Mouse (Mus musculus): ENCODE measurements around the gene Rac3. TPM values are rescaled to one million over a fixed set of nuclear protein-coding genes. Genes with fewer than 3 reads are reported as not detected.
"Not testable (repeated sequence)": the region's sequence is repeated elsewhere in the genome, so short reads cannot be mapped to it uniquely, and the experiment has no call there.

The Rac3 gene
- total RNA-seq (2014; rRNA removed) (669 and 698 TPM in 2 replicates), polyA plus RNA-seq (2015; fragmentation: Nextera tagmentation; extraction: Ambion mirVana) (593 and 639 TPM in 2 replicates)

DNA sequence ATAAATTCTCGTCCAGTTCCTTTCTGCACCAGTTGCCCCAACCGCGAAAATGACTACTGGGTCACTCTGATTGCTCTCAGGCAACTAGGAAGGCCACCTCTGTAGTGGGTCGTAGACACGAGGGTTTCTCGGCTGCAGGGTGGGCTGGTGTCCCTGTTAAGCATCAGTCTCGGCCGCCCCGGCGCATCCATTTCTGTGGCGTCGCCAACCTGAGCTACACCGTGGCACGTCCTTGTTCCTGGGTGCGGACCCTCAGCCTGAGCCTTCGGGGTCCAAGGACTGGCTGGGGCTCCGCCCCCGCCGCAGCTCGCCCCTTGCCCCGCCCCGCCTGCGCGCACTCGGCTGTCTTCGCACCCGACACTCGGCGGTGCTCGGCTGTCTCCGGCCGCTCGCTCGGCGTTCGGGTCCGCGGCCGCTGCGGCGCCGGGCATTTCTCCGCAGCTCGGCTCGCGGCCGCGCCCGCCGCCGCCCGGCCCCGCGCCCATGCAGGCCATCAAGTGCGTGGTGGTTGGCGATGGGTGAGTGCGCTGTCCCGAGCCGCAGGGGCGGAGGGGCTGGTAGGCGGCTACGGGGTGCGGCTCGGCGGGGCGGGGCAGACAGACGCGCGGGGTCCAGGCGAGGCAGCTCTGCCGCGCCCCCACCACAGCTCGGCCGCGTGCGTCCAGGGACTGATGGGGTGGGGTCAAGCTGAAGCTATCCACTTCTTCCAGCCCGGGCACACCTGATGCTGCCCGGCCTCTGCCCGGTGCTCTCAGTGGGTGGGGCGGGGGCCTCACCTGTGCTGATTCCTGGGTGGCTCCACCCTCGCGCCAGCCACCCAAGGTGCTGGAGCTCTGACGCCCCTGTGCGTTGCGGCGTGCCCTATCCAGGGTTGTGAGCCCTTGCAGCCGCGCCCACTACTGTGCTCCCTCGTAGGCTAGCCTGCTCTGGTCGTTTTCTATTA, at the start of gene Rac3:
TSS of gene Rac3 (plus strand) at position 347 of the 943 bp plus-strand sequence.
- H3K27me3 ChIP-seq (ENCODE audit: insufficient read depth, low read length): no peaks in the 10 kb centered on the region
- under 1% methylated on average over 81 of the region's 90 CpGs for WGBS
- H3K9me3 ChIP-seq (ENCODE audit: low read length): no peaks in the 10 kb centered on the region
- ATAC-seq (peak; percentile 86), DNase-seq (ENCODE audit: low spot score) (peak; percentile 92)
- peak within 1 kb of the TSS; percentile 62 for H3K4me3 ChIP-seq (ENCODE audit: low read length)
- peaks cover 5% of the 10 kb centered on the region; the same call in 1 of the 2 replicates for H3K36me3 ChIP-seq (ENCODE audit: insufficient read depth, low read length)
- no peak for TF ChIP-seq CTCF (IDR thresholded peaks at IDR 0.05; ENCODE audit: low read depth)
- H3K9ac ChIP-seq (replicated peaks; ENCODE audit: low read length): peak within 1 kb of the TSS; percentile 87
- H3K27ac ChIP-seq: peak within 1 kb of the TSS; percentile 62
- H3K4me2 ChIP-seq (ENCODE audit: low read depth, low read length): peak within 1 kb of the TSS; percentile 85
- 0 out of 2 replicates have a peak, but pooled peaks cover 2% of the 10 kb centered on the region for H3K4me1 ChIP-seq (ENCODE audit: insufficient read depth, low read length)

DNA sequence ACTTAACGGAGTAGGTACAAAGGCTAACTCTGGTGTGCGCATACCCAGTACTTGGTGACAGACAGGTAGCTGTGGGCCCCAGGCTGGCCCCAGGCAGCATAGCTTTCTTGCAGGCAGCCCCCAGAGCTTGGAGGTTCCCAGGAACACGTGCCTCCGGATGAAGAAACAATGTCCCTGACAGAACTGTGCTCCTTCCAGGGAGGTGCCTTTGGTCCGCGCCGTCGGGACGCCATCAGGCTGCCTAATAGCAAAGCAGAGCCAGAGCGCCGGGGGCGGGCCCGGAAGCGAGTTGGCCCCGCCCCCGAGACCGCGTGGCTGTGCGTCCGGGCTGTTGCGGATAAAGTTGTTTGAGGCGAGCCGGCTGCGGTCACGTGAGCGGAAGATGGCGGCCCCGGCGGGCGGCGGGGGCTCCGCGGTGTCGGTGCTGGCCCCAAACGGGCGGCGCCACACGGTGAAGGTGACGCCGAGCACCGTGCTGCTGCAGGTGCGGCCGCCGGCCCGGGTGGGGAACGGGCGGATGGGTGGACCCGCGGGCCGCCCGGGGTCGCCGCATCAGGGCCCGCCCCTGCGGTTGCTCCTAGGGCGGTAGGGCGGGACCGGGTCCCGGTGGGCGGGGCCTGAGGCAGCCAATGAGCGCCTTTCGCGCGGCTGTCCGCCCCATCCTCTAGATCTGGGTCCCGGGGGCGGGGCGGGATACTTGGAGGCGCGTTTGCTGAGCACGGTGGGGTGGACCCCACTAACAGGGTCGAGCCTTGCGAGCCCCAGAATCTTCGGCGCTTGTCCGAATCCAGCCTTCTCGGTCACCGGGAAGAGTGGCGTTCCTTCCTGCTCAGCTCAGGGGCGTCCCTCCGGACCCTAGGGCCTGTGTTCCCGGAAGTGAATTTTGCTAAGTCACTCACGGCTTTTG, 48.3 kb upstream of the Rac3 start, which contains the start of gene Aspscr1:
TSS of gene Aspscr1 (plus strand) at position 287 of the 907 bp plus-strand sequence.
- peak; percentile 97 for DNase-seq (ENCODE audit: low spot score)
- Histone ChIP-seq H3K9me3 (ENCODE audit: low read length) (no peaks in the 10 kb centered on the region), H3K4me1 (ENCODE audit: insufficient read depth, low read length) (peaks cover 9% of the 10 kb centered on the region), H3K27me3 (ENCODE audit: insufficient read depth, low read length) (no peaks in the 10 kb centered on the region), H3K9ac (replicated peaks; ENCODE audit: low read length) (peak within 1 kb of the TSS; percentile 62), H3K36me3 (ENCODE audit: insufficient read depth, low read length) (peaks cover 8% of the 10 kb centered on the region; the same call in 1 of the 2 replicates), H3K4me3 (ENCODE audit: low read length) (peak within 1 kb of the TSS; percentile 64), H3K27ac (peak within 1 kb of the TSS; percentile 88), H3K4me2 (ENCODE audit: low read depth, low read length) (peak within 1 kb of the TSS; percentile 80)
- peak; percentile 98 for ATAC-seq
- WGBS: 2% methylated on average over 76 of the region's 83 CpGs
- peak; percentile 22 for TF ChIP-seq CTCF (IDR thresholded peaks at IDR 0.05; ENCODE audit: low read depth)

DNA sequence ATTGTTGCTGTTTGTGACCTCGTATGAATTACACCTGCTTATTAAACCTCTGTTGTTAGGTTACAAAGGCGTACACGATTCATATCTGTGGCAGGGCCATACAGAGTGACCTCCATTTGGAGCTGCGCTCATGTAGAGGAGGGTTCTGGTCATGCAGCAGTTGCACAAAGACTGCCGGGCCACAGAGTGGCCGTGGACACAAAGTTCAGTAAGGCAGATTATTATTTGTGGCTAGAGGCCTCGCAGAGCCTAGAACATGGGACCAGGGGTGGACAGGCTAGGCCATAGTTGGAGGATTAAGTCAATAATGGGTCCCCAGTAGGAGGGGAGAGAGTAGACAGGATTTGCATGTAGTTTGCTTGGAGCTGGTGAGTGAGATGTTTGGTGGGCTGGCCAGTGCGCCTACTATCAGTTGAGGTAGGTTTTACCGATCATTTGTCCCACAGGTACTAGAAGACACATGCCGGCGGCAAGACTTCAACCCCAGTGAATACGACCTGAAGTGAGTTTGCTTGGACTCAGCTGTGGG, 47.6 kb upstream of the Rac3 start:
- WGBS: 40% methylated on average over 12 of the region's 12 CpGs
- peak; percentile 6 for ATAC-seq

DNA sequence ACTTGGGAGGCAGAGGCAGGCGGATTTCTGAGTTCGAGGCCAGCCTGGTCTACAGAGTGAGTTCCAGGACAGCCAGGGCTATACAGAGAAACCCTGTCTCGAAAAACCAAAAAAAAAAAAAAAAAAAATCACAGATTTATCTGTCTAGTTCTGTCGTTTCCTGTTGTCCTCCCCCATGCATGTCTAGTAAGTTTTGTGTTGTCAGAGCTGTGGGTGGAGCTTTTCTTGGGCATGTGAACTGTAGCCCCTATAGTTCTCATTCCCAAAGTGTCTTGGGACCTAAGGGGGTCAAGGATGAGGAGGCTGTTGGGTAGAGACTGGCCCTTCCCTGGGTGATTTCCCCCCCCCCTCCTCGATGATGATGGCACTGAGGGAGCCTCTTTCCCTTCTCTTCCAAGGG, 45.4 kb upstream of the Rac3 start:
- not testable (repeated sequence) for H3K27me3 ChIP-seq (ENCODE audit: insufficient read depth, low read length); H3K9me3 ChIP-seq (ENCODE audit: low read length); H3K9ac ChIP-seq (replicated peaks; ENCODE audit: low read length); H3K4me3 ChIP-seq (ENCODE audit: low read length); H3K4me1 ChIP-seq (ENCODE audit: insufficient read depth, low read length); H3K4me2 ChIP-seq (ENCODE audit: low read depth, low read length); H3K27ac ChIP-seq; DNase-seq (ENCODE audit: low spot score); ATAC-seq
- WGBS: 96% methylated on average over 4 of the region's 5 CpGs
- peaks cover 12% of the 10 kb centered on the region for H3K36me3 ChIP-seq (ENCODE audit: insufficient read depth, low read length)

More for the DNA sequence above, 47.6 kb upstream of the Rac3 start:
- H3K36me3 ChIP-seq (ENCODE audit: insufficient read depth, low read length): peaks cover 10% of the 10 kb centered on the region
- no peaks in the 10 kb centered on the region for H3K9me3 ChIP-seq (ENCODE audit: low read length)
- H3K9ac ChIP-seq (replicated peaks; ENCODE audit: low read length): peak overlapping the region; percentile 62
- no peak for DNase-seq (ENCODE audit: low spot score)
- peaks cover 9% of the 10 kb centered on the region for H3K4me1 ChIP-seq (ENCODE audit: insufficient read depth, low read length)
- no peaks in the 10 kb centered on the region for H3K27me3 ChIP-seq (ENCODE audit: insufficient read depth, low read length)
- peak overlapping the region; percentile 88 for H3K27ac ChIP-seq
- no peak for TF ChIP-seq CTCF (IDR thresholded peaks at IDR 0.05; ENCODE audit: low read depth)
- peak overlapping the region; percentile 80 for H3K4me2 ChIP-seq (ENCODE audit: low read depth, low read length)
- H3K4me3 ChIP-seq (ENCODE audit: low read length): peak overlapping the region; percentile 64

DNA sequence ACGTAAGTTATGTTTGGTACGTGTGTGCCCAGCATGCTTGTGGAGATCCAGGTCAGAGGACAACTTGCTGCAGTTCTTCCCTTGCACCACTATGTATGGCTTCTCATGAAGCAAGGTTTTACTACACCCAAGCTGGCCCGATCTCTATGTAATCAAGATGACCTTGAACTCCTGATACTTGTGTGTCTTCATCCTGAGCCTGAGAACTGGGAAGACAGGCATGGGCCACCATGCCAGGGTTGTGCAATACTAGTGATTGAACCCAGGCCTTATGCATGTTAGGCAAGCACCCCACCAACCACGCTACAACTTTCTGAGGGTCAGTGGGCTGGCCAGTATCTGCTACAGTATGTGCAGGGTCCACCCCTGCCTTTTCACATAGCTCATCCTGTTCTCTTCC, 44.3 kb upstream of the Rac3 start:
- Histone ChIP-seq H3K4me2 (ENCODE audit: low read depth, low read length) (no peak overlapping the region), H3K36me3 (ENCODE audit: insufficient read depth, low read length) (peaks cover 12% of the 10 kb centered on the region), H3K27me3 (ENCODE audit: insufficient read depth, low read length) (no peaks in the 10 kb centered on the region), H3K27ac (no peak overlapping the region), H3K4me1 (ENCODE audit: insufficient read depth, low read length) (peaks cover 9% of the 10 kb centered on the region), H3K9me3 (ENCODE audit: low read length) (no peaks in the 10 kb centered on the region), H3K9ac (replicated peaks; ENCODE audit: low read length) (no peak overlapping the region), H3K4me3 (ENCODE audit: low read length) (no peak overlapping the region)
- WGBS: 95% methylated on average over 4 of the region's 4 CpGs
- no peak for TF ChIP-seq CTCF (IDR thresholded peaks at IDR 0.05; ENCODE audit: low read depth)
- DNase-seq (ENCODE audit: low spot score) (no peak), ATAC-seq (no peak)

DNA sequence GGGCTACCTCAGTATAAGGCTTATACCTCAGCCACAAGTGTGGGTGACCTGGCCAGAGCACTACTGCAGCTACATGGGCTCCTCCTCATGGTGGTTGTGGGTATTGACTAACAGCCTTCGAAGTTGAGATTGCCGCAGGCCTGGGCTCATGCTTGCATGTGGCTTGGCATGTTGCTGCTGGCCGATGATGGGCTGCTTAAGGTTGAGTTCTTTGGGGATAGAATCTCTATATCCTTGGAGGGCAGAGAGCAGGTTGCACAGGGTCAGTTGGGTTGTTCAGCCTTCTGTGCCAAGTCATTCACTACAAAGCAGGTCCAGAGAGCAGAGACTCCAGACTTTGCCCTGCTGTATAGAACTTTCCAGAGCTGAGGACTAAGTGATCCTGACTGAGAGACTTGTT, 41.4 kb upstream of the Rac3 start:
- no peak overlapping the region for H3K27ac ChIP-seq
- no peaks in the 10 kb centered on the region for H3K4me1 ChIP-seq (ENCODE audit: insufficient read depth, low read length)
- WGBS: 79% methylated on average over 3 of the region's 3 CpGs
- peaks cover 16% of the 10 kb centered on the region for H3K36me3 ChIP-seq (ENCODE audit: insufficient read depth, low read length)
- no peak overlapping the region for H3K4me2 ChIP-seq (ENCODE audit: low read depth, low read length)
- no peak overlapping the region for H3K4me3 ChIP-seq (ENCODE audit: low read length)
- ATAC-seq (peak; percentile 45; the same call in 1 of the 2 replicates), DNase-seq (ENCODE audit: low spot score) (peak; percentile 27)
- H3K9ac ChIP-seq (replicated peaks; ENCODE audit: low read length): no peak overlapping the region
- H3K27me3 ChIP-seq (ENCODE audit: insufficient read depth, low read length): no peaks in the 10 kb centered on the region
- peak; percentile 71 for TF ChIP-seq CTCF (IDR thresholded peaks at IDR 0.05; ENCODE audit: low read depth)
- no peaks in the 10 kb centered on the region for H3K9me3 ChIP-seq (ENCODE audit: low read length)

All from hindbrain, postnatal 0 days (tissue).